Mouse (Mus musculus) ES-Bruce4 (cell line): Measurements from ENCODE around the gene Galnt9. TPM values are rescaled to one million over a fixed set of nuclear protein-coding genes. Genes with fewer than 3 reads are reported as not detected.

Experiments
- H3K27ac ChIP-seq: 2 replicates; pipeline ENCODE4 v1.5.1; 2012; ENCODE audit warnings: low read length, inconsistent platforms; ENCODE audit not compliant: insufficient read depth
- H3K27me3 ChIP-seq: 2 replicates; pipeline ENCODE4 v1.6.1; 2012; ENCODE audit warnings: mild to moderate bottlenecking, low read length, inconsistent platforms; ENCODE audit not compliant: control insufficient read depth, poor library complexity, insufficient read depth, severe bottlenecking
- H3K36me3 ChIP-seq: 2 replicates; pipeline ENCODE4 v1.6.1; 2012; ENCODE audit warnings: inconsistent platforms, mild to moderate bottlenecking, low read length, moderate library complexity; ENCODE audit not compliant: control insufficient read depth, poor library complexity, insufficient read depth, severe bottlenecking
- H3K4me1 ChIP-seq: one replicate; pipeline ENCODE4 v1.8.1; 2011; ENCODE audit warnings: low read length; ENCODE audit not compliant: control insufficient read depth, insufficient read depth
- H3K4me3 ChIP-seq: 2 replicates; pipeline ENCODE4 v1.5.1; 2011; ENCODE audit warnings: low read depth, mild to moderate bottlenecking, low read length
- H3K9ac ChIP-seq: 2 replicates; pipeline ENCODE4 v1.6.1; 2012; ENCODE audit warnings: low read depth, mild to moderate bottlenecking, inconsistent platforms; ENCODE audit not compliant: poor library complexity, severe bottlenecking
- H3K9me3 ChIP-seq: replicated peaks from 2 replicates; pipeline ENCODE4 v1.6.1; 2012; ENCODE audit warnings: mild to moderate bottlenecking, low read length, inconsistent platforms; ENCODE audit not compliant: control insufficient read depth, poor library complexity, insufficient read depth, severe bottlenecking
- CTCF ChIP-seq: IDR thresholded peaks from one replicate; pipeline ENCODE4 v1.8.1; 2011; ENCODE audit warnings: low read depth, low read length
- EP300 ChIP-seq: IDR thresholded peaks from 2 replicates; pipeline ENCODE4 v1.6.1; 2011; ENCODE audit warnings: low read depth, low read length; ENCODE audit not compliant: insufficient read depth
- POLR2A ChIP-seq: IDR thresholded peaks from one replicate; pipeline ENCODE4 v1.8.1; 2011; ENCODE audit warnings: low read length; ENCODE audit not compliant: insufficient read depth
- polyA plus RNA-seq: library from polyadenylated mRNA; stranded (reverse); fragments of >200 nt; gene quantifications from 2 replicates; pipeline ENCODE4 v1.2.4, GENCODE M21; 2011; ENCODE audit warnings: low read depth; ENCODE audit not compliant: missing spikeins, insufficient read depth, insufficient read length

The Galnt9 gene
- polyA plus RNA-seq, 1 experiment = 0.69 TPM

- H3K4me1 ChIP-seq = no peaks in the 10 kb centered on the region
- H3K27me3 ChIP-seq = no peaks in the 10 kb centered on the region
- no peak overlapping the region for H3K9ac ChIP-seq
- no peak overlapping the region for H3K27ac ChIP-seq
- H3K4me3 ChIP-seq = no peak overlapping the region
- H3K36me3 ChIP-seq = no peaks in the 10 kb centered on the region
- no peak for TF ChIP-seq POLR2A
- no peak for TF ChIP-seq EP300
- TF ChIP-seq CTCF = no peak
- no peaks in the 10 kb centered on the region for H3K9me3 ChIP-seq
These were observed 53.3 kb downstream of the Galnt9 start for GRCm38 (mm10) chr5:110597502-110597901.

- H3K36me3 ChIP-seq = no peaks in the 10 kb centered on the region
- H3K4me3 ChIP-seq = no peak overlapping the region
- no peak overlapping the region for H3K27ac ChIP-seq
- no peaks in the 10 kb centered on the region for H3K27me3 ChIP-seq
- TF ChIP-seq EP300 = no peak
- TF ChIP-seq POLR2A = no peak
- TF ChIP-seq CTCF = no peak
- no peaks in the 10 kb centered on the region for H3K4me1 ChIP-seq
- H3K9me3 ChIP-seq = no peaks in the 10 kb centered on the region
- H3K9ac ChIP-seq = no peak overlapping the region
These were observed 54.3 kb downstream of the Galnt9 start for GRCm38 (mm10) chr5:110598298-110599095.

GRCm38 (mm10) chr5:110603016-110603685 is 59.0 kb downstream of the Galnt9 start:
- TF ChIP-seq CTCF (no peak), EP300 (no peak), POLR2A (no peak)
- Histone ChIP-seq H3K4me1 (no peaks in the 10 kb centered on the region), H3K9me3 (no peaks in the 10 kb centered on the region), H3K9ac (no peak overlapping the region), H3K27me3 (no peaks in the 10 kb centered on the region), H3K4me3 (no peak overlapping the region), H3K36me3 (no peaks in the 10 kb centered on the region), H3K27ac (no peak overlapping the region)

- H3K4me3 ChIP-seq = no peak overlapping the region
- no peak overlapping the region for H3K27ac ChIP-seq
- TF ChIP-seq EP300 (no peak), CTCF (no peak), POLR2A (no peak)
- H3K9me3 ChIP-seq = no peaks in the 10 kb centered on the region
- no peaks in the 10 kb centered on the region for H3K4me1 ChIP-seq
- H3K9ac ChIP-seq = no peak overlapping the region
- no peaks in the 10 kb centered on the region for H3K27me3 ChIP-seq
- no peaks in the 10 kb centered on the region for H3K36me3 ChIP-seq
These were observed 60.2 kb downstream of the Galnt9 start for GRCm38 (mm10) chr5:110604311-110604710.

GRCm38 (mm10) chr5:110605531-110606221 is 61.5 kb downstream of the Galnt9 start:
- no peak overlapping the region for H3K9ac ChIP-seq
- no peaks in the 10 kb centered on the region for H3K36me3 ChIP-seq
- TF ChIP-seq CTCF = no peak
- TF ChIP-seq POLR2A = no peak
- TF ChIP-seq EP300 = no peak
- H3K27me3 ChIP-seq = no peaks in the 10 kb centered on the region
- H3K4me3 ChIP-seq = no peak overlapping the region
- no peaks in the 10 kb centered on the region for H3K9me3 ChIP-seq
- no peaks in the 10 kb centered on the region for H3K4me1 ChIP-seq
- no peak overlapping the region for H3K27ac ChIP-seq

- no peaks in the 10 kb centered on the region for H3K9me3 ChIP-seq
- no peaks in the 10 kb centered on the region for H3K4me1 ChIP-seq
- no peak overlapping the region for H3K4me3 ChIP-seq
- H3K36me3 ChIP-seq = no peaks in the 10 kb centered on the region
- no peak overlapping the region for H3K9ac ChIP-seq
- no peaks in the 10 kb centered on the region for H3K27me3 ChIP-seq
- no peak for TF ChIP-seq POLR2A
- TF ChIP-seq CTCF = no peak
- no peak overlapping the region for H3K27ac ChIP-seq
These were observed 63.6 kb downstream of the Galnt9 start for GRCm38 (mm10) chr5:110607767-110608166.
